Mouse (Mus musculus): ENCODE results near the gene Ndst4. TPM values are rescaled to one million over a fixed set of nuclear protein-coding genes. Genes with fewer than 3 reads are reported as not detected.

The Ndst4 gene
- not detected in 2 replicates for polyA plus RNA-seq (2012; ENCODE audit: insufficient read depth, low replicate concordance)

GRCm38 (mm10) chr3:125403601-125404396 lies at the start of gene Ndst4:
TSS of gene Ndst4 (plus strand) at chr3:125404076.
- H3K27me3 ChIP-seq (replicated peaks): no peaks in the 10 kb centered on the region
- peak within 1 kb of the TSS; percentile 78 for H3K4me3 ChIP-seq (replicated peaks)
- no peaks in the 10 kb centered on the region for H3K9me3 ChIP-seq
- TF ChIP-seq GATA1 (IDR thresholded peaks at IDR 0.05; ENCODE audit: borderline replicate concordance, low read length) (no peak), FLI1 (IDR thresholded peaks at IDR 0.05; ENCODE audit: low read length) (no peak)
- no peaks in the 10 kb centered on the region for H3K4me1 ChIP-seq
- H3K36me3 ChIP-seq (replicated peaks; ENCODE audit: low read length): no peaks in the 10 kb centered on the region

- H3K4me3 ChIP-seq (replicated peaks): no peak overlapping the region
- TF ChIP-seq FLI1 (IDR thresholded peaks at IDR 0.05; ENCODE audit: low read length) (no peak), GATA1 (IDR thresholded peaks at IDR 0.05; ENCODE audit: borderline replicate concordance, low read length) (no peak)
- no peaks in the 10 kb centered on the region; the same call in 1 of the 2 replicates for H3K4me1 ChIP-seq
- H3K27me3 ChIP-seq (replicated peaks): no peaks in the 10 kb centered on the region
- no peaks in the 10 kb centered on the region for H3K9me3 ChIP-seq
- H3K36me3 ChIP-seq (replicated peaks; ENCODE audit: low read length): no peaks in the 10 kb centered on the region
Observed at GRCm38 (mm10) chr3:125397443-125397842, 6.4 kb upstream of the Ndst4 start.

GRCm38 (mm10) chr3:125406456-125406855 lies 2.6 kb downstream of the Ndst4 start:
- Histone ChIP-seq H3K27me3 (replicated peaks) (no peaks in the 10 kb centered on the region), H3K4me1 (no peaks in the 10 kb centered on the region), H3K36me3 (replicated peaks; ENCODE audit: low read length) (no peaks in the 10 kb centered on the region), H3K4me3 (replicated peaks) (no peak overlapping the region), H3K9me3 (no peaks in the 10 kb centered on the region)
- no peak for TF ChIP-seq FLI1 (IDR thresholded peaks at IDR 0.05; ENCODE audit: low read length)
- no peak for TF ChIP-seq GATA1 (IDR thresholded peaks at IDR 0.05; ENCODE audit: borderline replicate concordance, low read length)

GRCm38 (mm10) chr3:125406991-125407390 lies 3.1 kb downstream of the Ndst4 start:
- Histone ChIP-seq H3K9me3 (no peaks in the 10 kb centered on the region), H3K4me1 (no peaks in the 10 kb centered on the region)
- TF ChIP-seq FLI1 (IDR thresholded peaks at IDR 0.05; ENCODE audit: low read length) (no peak), GATA1 (IDR thresholded peaks at IDR 0.05; ENCODE audit: borderline replicate concordance, low read length) (no peak)

DNA sequence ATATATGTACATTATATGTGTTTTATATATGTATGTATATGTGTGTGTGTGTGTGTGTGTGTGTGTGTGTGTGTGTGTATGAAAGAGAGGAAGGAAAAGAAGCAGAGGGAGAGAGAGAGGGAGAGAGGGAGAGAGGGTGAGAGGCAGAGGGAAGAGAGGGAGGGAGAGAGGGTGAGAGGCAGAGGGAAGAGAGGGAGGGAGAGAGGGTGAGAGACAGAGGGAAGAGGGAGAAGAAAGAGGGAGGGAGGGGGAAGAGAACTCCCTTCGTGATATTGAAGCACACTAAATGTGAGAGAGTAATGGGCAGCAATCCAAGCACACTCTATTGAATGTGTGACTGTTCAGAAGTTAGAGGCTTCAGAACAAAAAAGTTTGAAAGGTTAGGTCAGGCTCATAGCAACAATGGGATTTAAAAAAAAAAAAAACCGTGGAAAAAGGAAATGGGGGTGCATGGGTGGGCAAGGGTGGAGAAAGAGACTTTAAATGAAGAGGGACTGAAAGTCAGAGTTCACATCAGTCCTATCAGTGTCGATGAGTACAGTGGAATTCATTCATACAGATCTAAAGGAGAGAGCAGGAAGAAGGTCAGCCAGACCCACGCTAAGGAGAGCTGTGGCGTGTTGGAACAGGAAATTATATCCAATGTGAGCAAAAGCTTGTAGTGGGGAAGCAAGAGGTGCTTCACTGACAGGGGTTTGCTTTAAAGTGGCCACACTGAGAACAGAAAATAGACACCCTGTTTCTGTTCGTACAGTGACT lies 63.2 kb downstream of the Ndst4 start:
- no peaks in the 10 kb centered on the region for H3K4me1 ChIP-seq
- TF ChIP-seq FLI1 (IDR thresholded peaks at IDR 0.05; ENCODE audit: low read length) (no peak), GATA1 (IDR thresholded peaks at IDR 0.05; ENCODE audit: borderline replicate concordance, low read length) (no peak)
- no peaks in the 10 kb centered on the region for H3K27me3 ChIP-seq (replicated peaks)
- H3K36me3 ChIP-seq (replicated peaks; ENCODE audit: low read length): no peaks in the 10 kb centered on the region
- no peaks in the 10 kb centered on the region for H3K9me3 ChIP-seq
- no peak overlapping the region for H3K4me3 ChIP-seq (replicated peaks)

More at GRCm38 (mm10) chr3:125406991-125407390, 3.1 kb downstream of the Ndst4 start:
- Histone ChIP-seq H3K36me3 (replicated peaks; ENCODE audit: low read length) (no peaks in the 10 kb centered on the region), H3K27me3 (replicated peaks) (no peaks in the 10 kb centered on the region), H3K4me3 (replicated peaks) (no peak overlapping the region)

- Histone ChIP-seq H3K36me3 (replicated peaks; ENCODE audit: low read length) (no peaks in the 10 kb centered on the region), H3K27me3 (replicated peaks) (no peaks in the 10 kb centered on the region), H3K4me3 (replicated peaks) (no peak overlapping the region), H3K4me1 (no peaks in the 10 kb centered on the region), H3K9me3 (no peaks in the 10 kb centered on the region)
- no peak for TF ChIP-seq GATA1 (IDR thresholded peaks at IDR 0.05; ENCODE audit: borderline replicate concordance, low read length)
- no peak for TF ChIP-seq FLI1 (IDR thresholded peaks at IDR 0.05; ENCODE audit: low read length)
Observed at GRCm38 (mm10) chr3:125510102-125510501, 106.2 kb downstream of the Ndst4 start.

- Histone ChIP-seq H3K36me3 (replicated peaks; ENCODE audit: low read length) (no peaks in the 10 kb centered on the region), H3K27me3 (replicated peaks) (no peaks in the 10 kb centered on the region), H3K4me1 (no peaks in the 10 kb centered on the region), H3K9me3 (no peaks in the 10 kb centered on the region), H3K4me3 (replicated peaks) (no peak overlapping the region)
- no peak for TF ChIP-seq FLI1 (IDR thresholded peaks at IDR 0.05; ENCODE audit: low read length)
- TF ChIP-seq GATA1 (IDR thresholded peaks at IDR 0.05; ENCODE audit: borderline replicate concordance, low read length): no peak
Observed at GRCm38 (mm10) chr3:125533371-125533770, 129.5 kb downstream of the Ndst4 start.

- TF ChIP-seq FLI1 (IDR thresholded peaks at IDR 0.05; ENCODE audit: low read length) (no peak), GATA1 (IDR thresholded peaks at IDR 0.05; ENCODE audit: borderline replicate concordance, low read length) (no peak)
- Histone ChIP-seq H3K4me3 (replicated peaks) (no peak overlapping the region), H3K9me3 (no peaks in the 10 kb centered on the region), H3K4me1 (no peaks in the 10 kb centered on the region), H3K27me3 (replicated peaks) (no peaks in the 10 kb centered on the region), H3K36me3 (replicated peaks; ENCODE audit: low read length) (no peaks in the 10 kb centered on the region)
Observed at GRCm38 (mm10) chr3:125570602-125571001, 166.7 kb downstream of the Ndst4 start.

DNA sequence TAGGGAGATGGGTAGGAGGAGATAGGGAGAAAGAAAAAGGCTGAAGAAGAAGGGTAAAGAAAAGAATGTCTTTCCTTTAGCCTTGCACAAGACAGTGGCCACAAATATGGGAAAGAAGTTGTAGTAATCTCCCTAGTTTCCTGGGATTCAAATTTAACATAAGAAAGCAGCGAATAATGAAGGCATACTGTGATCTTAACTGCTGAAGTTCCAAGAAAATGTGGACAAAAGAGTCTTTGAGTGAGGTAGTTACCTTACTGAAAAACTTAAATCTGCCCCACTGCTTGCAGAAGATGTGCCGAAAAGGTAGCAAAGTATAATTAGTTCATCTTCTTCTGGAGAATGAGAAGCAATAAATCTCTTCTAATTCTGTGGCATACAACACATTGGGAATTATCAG lies 228.4 kb downstream of the Ndst4 start:
- Histone ChIP-seq H3K4me1 (no peaks in the 10 kb centered on the region), H3K4me3 (replicated peaks) (no peak overlapping the region), H3K27me3 (replicated peaks) (no peaks in the 10 kb centered on the region), H3K36me3 (replicated peaks; ENCODE audit: low read length) (no peaks in the 10 kb centered on the region), H3K9me3 (no peaks in the 10 kb centered on the region)
- no peak for TF ChIP-seq GATA1 (IDR thresholded peaks at IDR 0.05; ENCODE audit: borderline replicate concordance, low read length)
- TF ChIP-seq FLI1 (IDR thresholded peaks at IDR 0.05; ENCODE audit: low read length): no peak
